Mouse (Mus musculus): ENCODE results near the gene Dnajc11. TPM values are rescaled to one million over a fixed set of nuclear protein-coding genes. Genes with fewer than 3 reads are reported as not detected.

Dnajc11 gene
- polyA plus RNA-seq, 1 experiment from 2014 or later: 63.8 TPM

- peak overlapping the region; percentile 88 for H3K4me3 ChIP-seq (ENCODE audit: low read length)
- 22% methylated on average over 10 of the region's 10 CpGs for WGBS
- H3K27me3 ChIP-seq (ENCODE audit: control insufficient read depth, insufficient read depth, low read length): no peaks in the 10 kb centered on the region
- peak overlapping the region; percentile 95 for H3K9ac ChIP-seq (ENCODE audit: low read length)
- H3K4me2 ChIP-seq (ENCODE audit: low read depth, low read length): peak overlapping the region; percentile 78
- peaks cover 18% of the 10 kb centered on the region for H3K36me3 ChIP-seq (ENCODE audit: control insufficient read depth, insufficient read depth)
- H3K27ac ChIP-seq (ENCODE audit: low read length): no peak overlapping the region; the same call in 1 of the 2 replicates
- ATAC-seq (replicated peaks; ENCODE audit: extremely low read depth, insufficient read depth, low FRiP score): no peak
- peaks cover 19% of the 10 kb centered on the region for H3K4me1 ChIP-seq (ENCODE audit: control insufficient read depth, insufficient read depth, low read length)
- no peaks in the 10 kb centered on the region for H3K9me3 ChIP-seq (replicated peaks; ENCODE audit: control insufficient read depth, low read length)
Measured at GRCm38 (mm10) chr4:151988014-151988341, 54.5 kb downstream of the Dnajc11 start.

DNA sequence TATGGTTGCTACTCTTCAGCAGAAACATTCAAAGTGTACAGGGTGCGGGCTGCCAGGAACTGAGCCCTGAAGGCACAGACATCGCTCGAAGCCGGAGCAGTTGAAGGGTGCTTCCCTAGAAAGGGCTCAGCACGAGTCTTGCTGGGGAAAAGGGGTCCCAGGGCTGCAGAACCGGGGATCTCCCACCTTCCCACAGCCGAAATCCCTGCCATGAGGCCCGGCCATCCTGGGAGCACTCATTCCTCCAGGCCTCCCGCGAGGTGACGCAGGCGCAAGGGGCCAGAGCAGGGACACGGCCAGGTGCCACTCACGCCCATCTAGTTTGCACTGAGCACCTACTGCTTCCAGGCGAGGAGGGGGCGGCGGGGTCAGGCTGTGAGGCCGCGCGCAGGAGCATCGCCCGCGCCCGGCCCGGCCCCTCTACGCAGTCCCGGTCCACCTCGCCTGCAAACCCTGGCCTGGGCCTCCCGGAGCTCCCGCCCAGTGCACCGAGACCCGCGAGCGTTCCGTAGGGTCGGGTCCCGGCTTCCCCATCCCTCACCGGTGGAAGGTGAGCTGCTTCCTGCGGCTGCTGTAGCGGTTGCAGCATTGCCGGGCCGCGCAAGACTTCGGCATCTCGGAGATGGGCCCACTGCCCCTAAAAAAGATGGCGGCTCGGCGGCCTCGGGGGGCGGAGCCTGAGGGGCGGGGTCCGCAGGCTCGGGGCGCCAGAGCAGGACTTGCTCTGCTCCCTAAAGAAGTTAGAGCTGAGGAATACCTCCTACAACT is 55.0 kb downstream of the Dnajc11 start, which contains the start of gene Thap3:
Gene Thap3 (minus strand): TSS at position 656 of the 768 bp plus-strand sequence.
- peak within 1 kb of the TSS; percentile 81 for H3K27ac ChIP-seq (ENCODE audit: low read length)
- peak within 1 kb of the TSS; percentile 78 for H3K4me2 ChIP-seq (ENCODE audit: low read depth, low read length)
- peak within 1 kb of the TSS; percentile 88 for H3K4me3 ChIP-seq (ENCODE audit: low read length)
- H3K36me3 ChIP-seq (ENCODE audit: control insufficient read depth, insufficient read depth): peaks cover 16% of the 10 kb centered on the region
- H3K27me3 ChIP-seq (ENCODE audit: control insufficient read depth, insufficient read depth, low read length): no peaks in the 10 kb centered on the region
- H3K4me1 ChIP-seq (ENCODE audit: control insufficient read depth, insufficient read depth, low read length): peaks cover 23% of the 10 kb centered on the region
- under 1% methylated on average over 54 of the region's 54 CpGs for WGBS
- peak; percentile 71 for ATAC-seq (replicated peaks; ENCODE audit: extremely low read depth, insufficient read depth, low FRiP score)
- peak within 1 kb of the TSS; percentile 95 for H3K9ac ChIP-seq (ENCODE audit: low read length)
- no peaks in the 10 kb centered on the region for H3K9me3 ChIP-seq (replicated peaks; ENCODE audit: control insufficient read depth, low read length)

DNA sequence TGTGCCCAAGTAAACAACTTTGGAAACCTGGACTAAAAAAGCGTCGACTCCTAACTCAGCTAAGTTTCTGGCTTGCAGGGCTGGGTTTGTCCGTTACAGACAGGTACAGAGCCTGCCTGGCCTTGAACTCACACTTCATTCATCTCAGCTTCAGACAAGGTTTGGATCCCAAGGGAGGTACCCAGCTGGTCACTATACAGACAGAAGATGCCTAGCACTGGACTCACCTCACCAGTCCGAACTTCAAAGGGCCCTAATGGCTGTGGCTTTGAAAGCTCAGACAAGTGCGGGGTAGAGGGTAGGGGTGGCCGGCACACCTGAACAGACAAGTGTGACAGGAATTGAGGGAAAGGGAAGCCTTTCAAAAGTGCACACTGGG is 55.6 kb downstream of the Dnajc11 start:
- Histone ChIP-seq H3K9ac (ENCODE audit: low read length) (peak overlapping the region; percentile 95), H3K27ac (ENCODE audit: low read length) (peak overlapping the region; percentile 81), H3K9me3 (replicated peaks; ENCODE audit: control insufficient read depth, low read length) (no peaks in the 10 kb centered on the region), H3K27me3 (ENCODE audit: control insufficient read depth, insufficient read depth, low read length) (no peaks in the 10 kb centered on the region), H3K4me1 (ENCODE audit: control insufficient read depth, insufficient read depth, low read length) (peaks cover 24% of the 10 kb centered on the region), H3K36me3 (ENCODE audit: control insufficient read depth, insufficient read depth) (peaks cover 16% of the 10 kb centered on the region), H3K4me2 (ENCODE audit: low read depth, low read length) (peak overlapping the region; percentile 78), H3K4me3 (ENCODE audit: low read length) (peak overlapping the region; percentile 88)
- ATAC-seq (replicated peaks; ENCODE audit: extremely low read depth, insufficient read depth, low FRiP score): 0 out of 2 replicates have a peak, but pooled peaks have one; percentile 0
- WGBS: 31% methylated on average over 6 of the region's 6 CpGs

GRCm38 (mm10) chr4:151992091-151992490 is 58.6 kb downstream of the Dnajc11 start:
- Histone ChIP-seq H3K4me1 (ENCODE audit: control insufficient read depth, insufficient read depth, low read length) (peaks cover 26% of the 10 kb centered on the region), H3K36me3 (ENCODE audit: control insufficient read depth, insufficient read depth) (peaks cover 16% of the 10 kb centered on the region), H3K4me2 (ENCODE audit: low read depth, low read length) (no peak overlapping the region), H3K9me3 (replicated peaks; ENCODE audit: control insufficient read depth, low read length) (no peaks in the 10 kb centered on the region), H3K9ac (ENCODE audit: low read length) (no peak overlapping the region), H3K27me3 (ENCODE audit: control insufficient read depth, insufficient read depth, low read length) (no peaks in the 10 kb centered on the region), H3K4me3 (ENCODE audit: low read length) (no peak overlapping the region), H3K27ac (ENCODE audit: low read length) (no peak overlapping the region)
- ATAC-seq (replicated peaks; ENCODE audit: extremely low read depth, insufficient read depth, low FRiP score): no peak
- 82% methylated on average over 9 of the region's 9 CpGs for WGBS

DNA sequence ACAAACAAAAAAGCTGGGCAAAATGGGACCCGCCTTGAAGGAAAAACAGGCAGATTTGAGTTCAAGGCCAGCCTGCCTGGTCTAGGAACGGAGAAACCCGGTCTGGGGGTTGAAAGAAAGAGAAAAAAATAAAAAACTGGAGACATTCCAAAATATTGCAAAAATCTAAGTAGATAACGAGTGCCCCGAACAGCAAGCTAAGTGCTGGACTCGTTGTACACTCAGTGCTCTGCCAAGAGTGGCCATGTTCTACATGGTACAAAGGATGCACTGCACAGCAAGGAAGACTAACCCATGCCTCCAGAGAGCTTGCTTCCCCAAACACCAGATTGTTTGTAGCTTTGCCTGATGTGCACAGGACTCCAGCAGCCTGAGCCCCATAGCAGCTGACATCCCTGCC is 59.5 kb downstream of the Dnajc11 start:
- Histone ChIP-seq H3K9ac (ENCODE audit: low read length) (0 out of 2 replicates have a peak overlapping the region, but pooled peaks have one; percentile 8), H3K27me3 (ENCODE audit: control insufficient read depth, insufficient read depth, low read length) (no peaks in the 10 kb centered on the region), H3K4me3 (ENCODE audit: low read length) (no peak overlapping the region), H3K36me3 (ENCODE audit: control insufficient read depth, insufficient read depth) (peaks cover 16% of the 10 kb centered on the region), H3K27ac (ENCODE audit: low read length) (no peak overlapping the region), H3K9me3 (replicated peaks; ENCODE audit: control insufficient read depth, low read length) (no peaks in the 10 kb centered on the region), H3K4me2 (ENCODE audit: low read depth, low read length) (no peak overlapping the region), H3K4me1 (ENCODE audit: control insufficient read depth, insufficient read depth, low read length) (peaks cover 24% of the 10 kb centered on the region)
- ATAC-seq (replicated peaks; ENCODE audit: extremely low read depth, insufficient read depth, low FRiP score): no peak
- 52% methylated on average over 6 of the region's 6 CpGs for WGBS

DNA sequence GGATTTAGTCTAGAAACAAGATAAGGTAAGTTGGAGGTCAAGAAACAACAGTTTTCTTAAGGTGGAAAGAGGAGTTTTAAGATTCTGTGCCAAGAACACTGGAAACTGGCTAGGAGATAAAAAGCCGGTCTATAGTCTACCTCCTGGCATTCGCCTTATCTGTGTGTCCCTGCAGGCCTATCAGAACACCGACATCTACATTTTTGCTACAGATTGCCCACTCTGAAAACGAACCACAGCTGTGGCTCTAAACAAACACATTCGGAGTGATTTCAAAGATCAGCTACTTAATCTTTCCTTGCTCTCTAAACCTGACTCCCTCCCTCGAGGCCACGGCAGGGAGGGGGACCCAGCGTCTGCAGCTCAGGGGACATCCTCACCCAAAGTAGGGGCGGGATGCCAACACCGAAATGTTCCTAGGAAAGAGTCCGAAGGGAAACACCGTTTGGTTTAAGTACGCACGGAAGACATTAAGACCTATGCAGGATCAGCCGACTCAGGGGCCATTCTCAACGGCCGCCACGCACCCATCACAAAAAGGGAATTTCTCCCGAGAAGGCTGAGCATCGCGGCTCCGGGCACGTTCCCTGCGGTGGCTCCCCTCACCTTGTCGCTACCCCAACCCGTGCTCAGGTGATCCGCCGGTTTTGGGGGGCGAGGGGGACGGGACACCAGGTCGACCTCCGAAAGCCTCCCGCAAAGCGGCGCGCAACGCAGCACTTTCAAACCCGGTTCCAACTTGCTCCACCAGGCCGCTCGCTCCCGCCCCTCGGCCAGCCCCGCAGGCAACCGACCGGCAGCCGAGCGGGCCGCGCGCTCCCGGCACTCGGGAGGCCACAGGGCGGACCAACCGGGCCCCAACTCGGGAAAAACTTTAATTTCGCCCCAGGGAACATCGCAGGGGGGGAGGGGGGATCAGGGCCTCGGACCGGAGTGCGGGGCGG is 61.0 kb downstream of the Dnajc11 start:
- no peak for ATAC-seq (replicated peaks; ENCODE audit: extremely low read depth, insufficient read depth, low FRiP score)
- Histone ChIP-seq H3K27me3 (ENCODE audit: control insufficient read depth, insufficient read depth, low read length) (no peaks in the 10 kb centered on the region), H3K9me3 (replicated peaks; ENCODE audit: control insufficient read depth, low read length) (no peaks in the 10 kb centered on the region), H3K4me1 (ENCODE audit: control insufficient read depth, insufficient read depth, low read length) (peaks cover 18% of the 10 kb centered on the region), H3K36me3 (ENCODE audit: control insufficient read depth, insufficient read depth) (peaks cover 16% of the 10 kb centered on the region), H3K9ac (ENCODE audit: low read length) (peak overlapping the region; percentile 95), H3K4me3 (ENCODE audit: low read length) (peak overlapping the region; percentile 95), H3K4me2 (ENCODE audit: low read depth, low read length) (peak overlapping the region; percentile 83), H3K27ac (ENCODE audit: low read length) (peak overlapping the region; percentile 84)
- 2% methylated on average over 61 of the region's 61 CpGs for WGBS

- H3K36me3 ChIP-seq (ENCODE audit: control insufficient read depth, insufficient read depth): peaks cover 10% of the 10 kb centered on the region
- peak overlapping the region; percentile 84 for H3K27ac ChIP-seq (ENCODE audit: low read length)
- H3K4me1 ChIP-seq (ENCODE audit: control insufficient read depth, insufficient read depth, low read length): peaks cover 18% of the 10 kb centered on the region
- peak overlapping the region; percentile 95 for H3K4me3 ChIP-seq (ENCODE audit: low read length)
- WGBS: 1% methylated on average over 75 of the region's 111 CpGs
- no peaks in the 10 kb centered on the region for H3K9me3 ChIP-seq (replicated peaks; ENCODE audit: control insufficient read depth, low read length)
- H3K27me3 ChIP-seq (ENCODE audit: control insufficient read depth, insufficient read depth, low read length): no peaks in the 10 kb centered on the region
- peak; percentile 8; the same call in 1 of the 2 replicates for ATAC-seq (replicated peaks; ENCODE audit: extremely low read depth, insufficient read depth, low FRiP score)
- H3K4me2 ChIP-seq (ENCODE audit: low read depth, low read length): peak overlapping the region; percentile 83
- H3K9ac ChIP-seq (ENCODE audit: low read length): peak overlapping the region; percentile 95
Measured at GRCm38 (mm10) chr4:151995371-151996172, 62.1 kb downstream of the Dnajc11 start.

- ATAC-seq (replicated peaks; ENCODE audit: extremely low read depth, insufficient read depth, low FRiP score): peak; percentile 96
- Histone ChIP-seq H3K36me3 (ENCODE audit: control insufficient read depth, insufficient read depth) (peaks cover 9% of the 10 kb centered on the region), H3K4me1 (ENCODE audit: control insufficient read depth, insufficient read depth, low read length) (peaks cover 18% of the 10 kb centered on the region), H3K4me2 (ENCODE audit: low read depth, low read length) (peak within 1 kb of the TSS; percentile 83), H3K4me3 (ENCODE audit: low read length) (peak within 1 kb of the TSS; percentile 95), H3K27ac (ENCODE audit: low read length) (peak within 1 kb of the TSS; percentile 91), H3K9me3 (replicated peaks; ENCODE audit: control insufficient read depth, low read length) (no peaks in the 10 kb centered on the region), H3K27me3 (ENCODE audit: control insufficient read depth, insufficient read depth, low read length) (no peaks in the 10 kb centered on the region), H3K9ac (ENCODE audit: low read length) (peak within 1 kb of the TSS; percentile 95)
- WGBS: under 1% methylated on average over 82 of the region's 94 CpGs
Measured at GRCm38 (mm10) chr4:151996173-151996950, 62.9 kb downstream of the Dnajc11 start, which contains the start of gene Phf13. TSS of gene Phf13 (minus strand) at chr4:151996258.

Measured in heart, embryonic 16.5 days (tissue).